Mouse (Mus musculus) retina, postnatal 7 days (tissue): ENCODE data around the gene Catip.
A peak's percentile ranks its signal among the peaks of the same experiment; 100 is the strongest.
"Not testable (repeated sequence)": the region's sequence is repeated elsewhere in the genome, so short reads cannot be mapped to it uniquely, and the experiment has no call there.

Experiments used
- DNase-seq: peaks from one replicate; pipeline ENCODE4 v3.0.0-alpha.2; 2012; ENCODE audit warnings: low read depth, low spot score

Catip gene

DNA sequence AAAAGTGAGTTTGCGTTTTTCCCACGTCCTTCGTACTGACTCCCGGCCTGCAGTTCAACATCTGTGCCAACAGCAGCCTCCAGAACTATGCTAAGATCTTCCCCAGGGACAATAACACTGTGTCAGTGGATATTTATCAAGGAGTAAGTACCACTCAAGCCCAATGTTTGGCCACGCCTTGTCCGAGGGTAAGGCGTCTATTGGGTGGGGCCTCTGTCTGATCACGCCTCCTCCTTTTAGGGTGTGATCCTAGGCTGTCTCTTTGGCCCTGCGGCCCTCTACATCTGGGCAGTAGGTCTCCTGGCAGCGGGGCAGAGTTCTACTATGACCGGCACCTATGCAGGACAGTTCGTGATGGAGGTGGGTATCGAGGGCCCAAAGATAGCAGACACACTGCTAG lies 21.5 kb downstream of the Catip start:
- no peak for DNase-seq

GRCm38 (mm10) chr1:74384525-74384924 lies 22.6 kb downstream of the Catip start:
- no peak for DNase-seq

GRCm38 (mm10) chr1:74385064-74385463 lies 23.2 kb downstream of the Catip start:
- DNase-seq: no peak

DNA sequence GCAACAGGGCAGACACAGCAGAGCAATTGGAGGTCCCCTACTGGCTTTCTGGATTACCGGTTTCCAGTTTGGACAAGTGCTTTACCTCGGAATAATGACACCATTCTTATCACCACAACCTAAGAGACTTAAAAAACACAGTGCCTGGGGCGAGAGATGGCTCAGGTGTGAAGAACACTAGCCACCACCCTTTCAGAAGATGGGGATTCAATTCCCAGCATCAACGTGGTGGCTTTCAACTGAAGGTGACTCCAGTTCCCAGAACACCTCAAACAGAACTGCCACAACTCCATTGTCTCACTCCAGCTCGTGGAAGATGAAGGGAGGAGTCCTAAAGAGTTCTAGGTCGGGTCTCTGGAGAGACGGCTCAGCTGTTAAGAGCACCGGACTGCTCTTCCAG lies 23.6 kb downstream of the Catip start:
- no peak for DNase-seq

DNA sequence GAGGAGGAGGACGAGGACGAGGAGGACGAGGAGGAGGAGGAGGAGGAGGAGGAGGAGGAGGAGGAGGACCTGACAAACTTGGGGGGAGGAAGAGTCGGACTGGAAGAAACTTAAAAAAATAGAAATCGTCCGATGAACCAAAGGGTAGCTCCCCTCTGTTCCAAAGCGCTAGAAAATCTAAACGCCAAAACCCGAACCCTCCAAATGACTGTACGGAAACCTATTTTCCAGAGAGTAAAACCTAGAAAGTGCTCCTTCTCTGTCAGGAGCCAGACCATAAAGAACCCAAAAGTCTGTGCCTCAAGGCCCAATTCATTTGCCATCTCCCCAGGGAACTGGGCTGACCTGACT lies 24.4 kb downstream of the Catip start:
- no peak for DNase-seq

DNA sequence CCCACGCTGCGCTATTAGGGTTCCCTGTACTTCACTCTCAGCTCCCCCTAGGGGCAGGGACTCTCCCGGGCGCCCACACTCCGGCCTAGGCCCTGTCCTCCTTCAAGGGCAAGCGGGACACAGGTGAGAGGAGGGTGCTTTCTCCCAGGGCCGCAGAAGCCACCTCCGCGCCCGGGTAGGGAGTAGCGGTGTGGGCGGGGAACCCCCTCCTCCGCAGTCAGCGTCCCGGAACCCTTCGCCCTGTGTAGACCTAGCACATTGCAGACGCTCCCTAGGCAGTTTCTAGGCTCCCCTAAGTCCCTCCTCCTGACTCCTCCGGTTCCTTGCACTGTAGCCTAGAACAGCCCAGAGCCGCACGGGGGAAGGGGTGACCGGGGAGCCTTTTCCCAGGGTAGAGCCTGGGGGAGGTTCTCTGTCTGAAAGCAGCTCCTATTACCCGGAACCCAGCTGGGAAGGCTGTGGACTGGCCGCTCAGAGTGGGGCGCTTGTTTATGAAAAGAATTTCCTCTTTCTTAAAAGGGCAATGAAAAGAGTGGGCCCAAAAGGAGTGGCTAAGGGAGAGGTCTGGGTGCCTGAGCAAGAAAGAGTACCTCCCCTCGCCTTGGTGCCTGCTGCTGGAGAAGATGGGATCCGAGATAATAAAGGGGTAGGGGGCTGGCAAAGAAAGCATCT lies 24.9 kb downstream of the Catip start:
- DNase-seq: peak; percentile 93

GRCm38 (mm10) chr1:74387386-74387988 lies 25.6 kb downstream of the Catip start:
- no peak for DNase-seq

DNA sequence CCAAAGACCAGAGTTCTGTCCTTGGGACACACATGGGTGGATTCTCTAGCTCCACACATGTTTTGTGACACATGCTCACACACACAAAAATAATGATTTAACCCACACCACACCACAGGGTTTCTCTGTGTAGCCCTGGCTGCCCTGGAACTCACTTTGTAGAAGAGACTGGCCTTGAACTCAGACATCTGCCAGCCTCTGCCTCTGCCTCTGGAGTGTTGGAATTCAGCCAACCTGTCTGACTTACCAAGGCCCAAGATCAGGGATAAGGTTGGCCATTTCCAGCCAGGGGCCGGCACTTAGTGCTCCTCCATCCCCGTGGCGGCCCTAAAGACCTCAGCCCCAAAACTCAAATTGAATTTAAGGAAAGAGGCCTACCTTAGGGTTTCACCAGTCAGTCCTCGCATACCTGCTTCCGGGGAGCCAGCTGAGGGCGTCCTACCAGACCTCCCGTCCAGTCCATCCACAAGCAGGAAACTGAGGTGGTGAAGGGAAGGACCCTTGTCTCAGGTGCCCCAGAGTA lies 26.6 kb downstream of the Catip start:
- no peak for DNase-seq

DNA sequence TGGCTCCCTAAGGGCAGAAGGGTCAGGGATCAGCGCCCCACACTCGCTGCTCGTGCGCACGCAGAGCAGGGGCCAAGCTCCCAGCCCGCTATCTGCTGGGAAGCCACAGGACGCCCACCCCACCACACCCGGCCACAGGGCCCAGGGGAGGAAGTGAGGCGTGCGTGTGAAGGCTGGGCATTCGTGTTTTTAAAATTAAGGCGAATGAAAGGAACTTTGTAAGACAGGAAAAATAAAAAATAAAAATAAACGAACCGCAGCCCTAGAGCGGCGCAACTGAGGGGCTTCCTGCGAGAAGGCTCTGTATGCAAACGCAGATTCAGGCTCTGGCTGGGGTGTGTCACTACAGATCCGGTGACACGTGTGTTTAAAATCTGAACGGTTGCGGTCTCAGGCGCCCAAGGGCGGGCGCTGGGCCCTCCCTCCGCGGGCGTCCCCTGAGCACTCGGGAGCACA lies 28.0 kb downstream of the Catip start:
- DNase-seq: no peak

DNA sequence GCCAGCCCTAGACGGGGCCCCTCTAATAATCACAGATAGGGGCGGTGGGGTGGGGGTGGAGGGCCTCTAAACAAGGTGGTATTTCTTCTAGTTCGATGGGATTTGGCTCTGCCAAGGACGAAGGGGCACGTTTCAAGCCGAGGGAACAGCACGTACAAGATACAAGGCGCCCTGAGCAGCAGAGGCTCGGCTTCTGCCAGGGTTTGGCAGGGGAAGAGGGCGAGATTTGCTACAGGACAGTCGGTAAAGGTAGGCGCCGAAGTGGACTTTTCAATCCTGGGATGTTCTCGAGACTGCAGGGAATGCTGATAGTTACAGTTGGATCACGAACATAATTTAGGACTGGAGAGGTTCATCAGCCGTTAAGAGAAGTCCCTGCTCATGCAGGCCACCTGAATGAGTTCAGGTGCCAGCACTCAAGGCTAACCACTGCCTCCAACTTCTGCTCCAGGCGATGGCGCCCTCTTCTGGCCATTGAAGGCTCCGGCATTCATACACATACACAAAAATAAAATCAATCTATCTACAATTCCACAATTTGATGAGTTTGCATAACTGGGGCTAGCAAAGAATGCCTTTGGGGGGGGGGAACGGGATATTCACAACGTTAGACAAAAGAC lies 28.5 kb downstream of the Catip start:
- DNase-seq: no peak

DNA sequence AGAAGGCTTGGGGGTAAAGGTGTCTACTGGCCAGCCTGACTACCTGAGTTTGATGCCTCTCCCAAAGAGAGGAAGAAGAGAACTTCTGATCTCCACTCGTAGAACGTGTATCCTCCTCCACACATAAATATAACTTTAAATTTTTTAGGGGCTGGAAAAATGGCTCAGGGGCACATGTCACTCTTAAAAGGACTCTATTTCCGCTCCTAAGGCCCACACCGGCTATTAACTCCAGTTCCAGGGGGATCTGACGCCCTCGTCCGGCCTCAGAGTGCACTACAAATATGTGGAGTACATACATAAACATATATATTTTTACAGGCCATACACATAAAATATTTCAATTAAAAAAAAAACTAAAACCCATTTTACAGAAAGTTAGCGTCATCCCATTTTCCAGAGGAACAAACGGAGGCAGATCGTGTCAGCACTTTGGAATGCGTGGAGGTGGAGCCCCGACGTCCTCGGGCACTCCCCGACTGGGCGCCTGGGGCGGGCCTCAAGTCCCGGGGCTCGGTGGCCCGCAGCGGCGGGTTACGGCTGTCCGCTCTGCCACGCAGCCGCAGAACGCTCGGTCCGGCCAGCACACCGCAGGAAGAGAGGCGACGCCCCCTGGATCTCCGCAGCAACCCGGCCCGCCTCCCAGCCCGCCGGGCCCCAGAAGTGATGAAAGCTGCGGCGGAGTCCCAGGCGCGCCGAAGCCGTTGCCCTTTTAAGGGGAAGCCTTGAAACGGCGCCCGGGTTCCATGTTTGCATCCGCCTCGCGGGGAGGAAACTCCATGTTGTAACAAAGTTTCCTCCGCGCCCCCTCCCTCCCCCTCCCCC lies 29.2 kb downstream of the Catip start, which contains the start of gene Ctdsp1:
TSS of gene Ctdsp1 (plus strand) at position 586 of the 825 bp plus-strand sequence.
- peak; percentile 94 for DNase-seq

GRCm38 (mm10) chr1:74391844-74392441 lies 30.0 kb downstream of the Catip start:
- no peak for DNase-seq

DNA sequence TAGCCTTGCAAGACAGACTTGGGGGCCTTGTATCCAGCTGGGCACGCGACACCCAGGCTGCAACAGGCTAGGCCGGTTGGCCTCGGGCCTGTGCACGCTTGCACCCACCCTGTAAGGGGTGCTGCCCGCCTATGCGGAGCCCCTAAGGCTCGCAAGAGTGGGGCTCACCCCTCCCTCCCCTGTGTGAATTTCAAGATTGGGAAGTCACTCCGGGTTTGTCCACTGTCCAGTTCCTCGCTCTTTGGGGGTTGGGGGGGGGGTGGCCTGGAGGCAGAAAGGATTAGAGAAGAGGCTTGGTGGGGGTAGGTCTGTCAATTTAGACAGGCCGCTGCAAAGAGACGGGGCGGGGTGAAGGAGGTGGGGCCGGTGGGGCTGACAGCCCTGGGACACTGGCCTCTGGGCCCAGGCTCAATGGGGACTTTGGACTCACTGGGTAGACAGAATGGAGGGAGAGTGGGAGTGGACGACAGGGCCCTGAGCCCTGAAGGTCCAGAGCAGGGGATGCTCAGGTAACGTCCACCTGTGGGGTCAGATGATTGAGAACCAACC lies 30.6 kb downstream of the Catip start:
- no peak for DNase-seq

- DNase-seq: no peak
Observed at GRCm38 (mm10) chr1:74393010-74393409, 31.1 kb downstream of the Catip start.

GRCm38 (mm10) chr1:74393697-74394096 lies 31.8 kb downstream of the Catip start:
- DNase-seq: no peak

GRCm38 (mm10) chr1:74394311-74394710 lies 32.4 kb downstream of the Catip start:
- no peak for DNase-seq

DNA sequence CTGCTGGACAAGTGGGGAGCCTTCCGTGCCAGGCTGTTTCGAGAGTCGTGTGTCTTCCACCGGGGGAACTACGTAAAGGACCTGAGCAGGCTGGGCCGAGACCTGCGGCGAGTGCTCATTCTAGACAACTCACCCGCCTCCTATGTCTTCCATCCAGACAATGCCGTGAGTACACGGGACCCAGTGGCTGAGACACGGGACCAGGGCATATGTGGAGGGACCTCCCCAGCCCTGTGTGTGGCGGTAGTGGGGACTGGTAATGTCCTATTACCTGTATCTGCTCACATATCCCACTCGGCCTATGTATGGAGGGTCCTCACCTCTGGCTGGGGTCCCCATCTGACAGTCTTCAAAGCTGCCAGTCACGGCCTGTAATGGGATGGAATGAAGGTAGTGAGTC lies 33.0 kb downstream of the Catip start:
- DNase-seq: no peak

- no peak for DNase-seq
Observed at GRCm38 (mm10) chr1:74395290-74395689, 33.4 kb downstream of the Catip start.

- DNase-seq: not testable (repeated sequence)
Observed at GRCm38 (mm10) chr1:74396456-74397222, 34.7 kb downstream of the Catip start.

- DNase-seq: peak; percentile 91
Observed at GRCm38 (mm10) chr1:74397268-74397918, 35.5 kb downstream of the Catip start.
